Mouse (Mus musculus): ENCODE measurements around the gene Fbxo21. TPM values are rescaled to one million over a fixed set of nuclear protein-coding genes. Genes with fewer than 3 reads are reported as not detected.
A peak's percentile ranks its signal among the peaks of the same experiment; 100 is the strongest.

Fbxo21 gene
- polyA plus RNA-seq, 1 experiment from 2014 or later, result 67.3 TPM

GRCm38 (mm10) chr5:117997434-117997970 is 21.0 kb downstream of the Fbxo21 start:
- WGBS, result 30% methylated on average over 10 of the region's 10 CpGs
- Histone ChIP-seq H3K27me3 (replicated peaks) (no peaks in the 10 kb centered on the region), H3K36me3 (peaks cover 93% of the 10 kb centered on the region), H3K4me2 (no peak overlapping the region), H3K9me3 (replicated peaks) (no peaks in the 10 kb centered on the region), H3K4me1 (replicated peaks) (peaks cover 19% of the 10 kb centered on the region), H3K27ac (ENCODE audit: poor library complexity, severe bottlenecking) (no peak overlapping the region), H3K9ac (no peak overlapping the region; the same call in 1 of the 2 replicates), H3K4me3 (no peak overlapping the region)
- peak; percentile 66 for ATAC-seq (ENCODE audit: insufficient number of reproducible peaks, low FRiP score)

DNA sequence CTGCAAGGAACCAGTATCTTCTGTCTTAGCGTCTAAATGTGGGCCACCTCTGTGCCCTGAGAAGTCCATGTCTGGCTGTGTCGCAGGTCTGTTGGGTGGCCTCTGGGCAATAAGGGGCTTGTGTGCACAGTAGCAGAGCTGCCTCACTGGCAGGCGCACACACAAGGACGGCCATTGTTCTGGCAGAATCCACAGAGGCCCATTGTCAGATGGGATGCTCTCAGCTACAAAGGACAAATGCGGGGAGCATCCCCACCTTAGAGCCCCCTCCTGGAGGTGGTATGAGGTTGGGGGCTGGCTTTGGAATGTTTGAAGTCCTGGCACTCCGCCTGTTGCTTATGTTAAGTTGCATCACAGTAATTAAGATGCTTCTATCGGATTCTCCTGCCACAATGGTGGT is 22.5 kb downstream of the Fbxo21 start:
- WGBS, result 89% methylated on average over 7 of the region's 7 CpGs
- Histone ChIP-seq H3K4me3 (no peak overlapping the region), H3K36me3 (peaks cover 95% of the 10 kb centered on the region), H3K27me3 (replicated peaks) (no peaks in the 10 kb centered on the region), H3K4me2 (no peak overlapping the region), H3K9ac (no peak overlapping the region), H3K9me3 (replicated peaks) (no peaks in the 10 kb centered on the region), H3K27ac (ENCODE audit: poor library complexity, severe bottlenecking) (no peak overlapping the region), H3K4me1 (replicated peaks) (peaks cover 19% of the 10 kb centered on the region)
- ATAC-seq (ENCODE audit: insufficient number of reproducible peaks, low FRiP score), result no peak

- H3K36me3 ChIP-seq, result peaks cover 92% of the 10 kb centered on the region
- no peak overlapping the region for H3K27ac ChIP-seq (ENCODE audit: poor library complexity, severe bottlenecking)
- peaks cover 19% of the 10 kb centered on the region for H3K4me1 ChIP-seq (replicated peaks)
- H3K27me3 ChIP-seq (replicated peaks), result no peaks in the 10 kb centered on the region
- H3K9ac ChIP-seq, result no peak overlapping the region
- no peak overlapping the region for H3K4me3 ChIP-seq
- no peak for ATAC-seq (ENCODE audit: insufficient number of reproducible peaks, low FRiP score)
- 79% methylated on average over 11 of the region's 11 CpGs for WGBS
- H3K4me2 ChIP-seq, result no peak overlapping the region
- no peaks in the 10 kb centered on the region for H3K9me3 ChIP-seq (replicated peaks)
Measured at GRCm38 (mm10) chr5:117999584-117999983, 23.1 kb downstream of the Fbxo21 start.

DNA sequence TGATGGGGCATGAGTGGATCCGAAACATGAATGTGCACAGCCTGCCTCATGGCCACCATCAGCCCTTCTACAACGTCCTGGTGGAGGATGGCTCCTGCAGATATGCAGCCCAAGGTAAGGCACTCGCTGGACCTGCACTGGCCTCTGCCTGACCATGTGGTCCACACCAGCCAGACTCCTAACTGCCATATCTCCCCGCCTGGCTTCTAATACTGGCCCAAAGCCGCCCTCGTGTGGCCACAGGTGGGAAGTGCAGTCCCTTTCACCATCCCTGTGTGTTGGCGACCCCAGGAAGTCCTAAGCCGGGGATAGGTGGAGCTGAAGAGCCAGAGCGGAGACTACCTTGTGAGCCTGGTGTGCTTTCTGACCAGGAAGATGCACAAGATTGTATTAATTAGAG is 25.5 kb downstream of the Fbxo21 start:
- ATAC-seq (ENCODE audit: insufficient number of reproducible peaks, low FRiP score), result no peak
- H3K36me3 ChIP-seq, result peaks cover 91% of the 10 kb centered on the region
- 38% methylated on average over 9 of the region's 9 CpGs for WGBS

GRCm38 (mm10) chr5:118004619-118005018 is 28.1 kb downstream of the Fbxo21 start:
- no peaks in the 10 kb centered on the region for H3K27me3 ChIP-seq (replicated peaks)
- WGBS, result 75% methylated on average over 8 of the region's 8 CpGs
- no peak for ATAC-seq (ENCODE audit: insufficient number of reproducible peaks, low FRiP score)
- no peak overlapping the region for H3K4me3 ChIP-seq
- H3K4me1 ChIP-seq (replicated peaks), result 0 out of 2 replicates have a peak, but pooled peaks cover 6% of the 10 kb centered on the region
- H3K9ac ChIP-seq, result no peak overlapping the region
- H3K4me2 ChIP-seq, result no peak overlapping the region
- H3K9me3 ChIP-seq (replicated peaks), result no peaks in the 10 kb centered on the region
- H3K36me3 ChIP-seq, result peaks cover 91% of the 10 kb centered on the region
- no peak overlapping the region for H3K27ac ChIP-seq (ENCODE audit: poor library complexity, severe bottlenecking)

More for the DNA sequence above, 25.5 kb downstream of the Fbxo21 start:
- Histone ChIP-seq H3K4me1 (replicated peaks) (peaks cover 21% of the 10 kb centered on the region), H3K9ac (no peak overlapping the region), H3K4me3 (no peak overlapping the region), H3K27me3 (replicated peaks) (no peaks in the 10 kb centered on the region), H3K9me3 (replicated peaks) (no peaks in the 10 kb centered on the region), H3K27ac (ENCODE audit: poor library complexity, severe bottlenecking) (no peak overlapping the region), H3K4me2 (no peak overlapping the region)

GRCm38 (mm10) chr5:118005728-118006127 is 29.2 kb downstream of the Fbxo21 start:
- Histone ChIP-seq H3K4me1 (replicated peaks) (0 out of 2 replicates have a peak, but pooled peaks cover 6% of the 10 kb centered on the region), H3K4me2 (no peak overlapping the region), H3K9me3 (replicated peaks) (no peaks in the 10 kb centered on the region), H3K4me3 (no peak overlapping the region), H3K9ac (no peak overlapping the region), H3K27ac (ENCODE audit: poor library complexity, severe bottlenecking) (no peak overlapping the region), H3K36me3 (peaks cover 89% of the 10 kb centered on the region), H3K27me3 (replicated peaks) (no peaks in the 10 kb centered on the region)
- 94% methylated on average over 1 of the region's 1 CpGs for WGBS
- no peak for ATAC-seq (ENCODE audit: insufficient number of reproducible peaks, low FRiP score)

DNA sequence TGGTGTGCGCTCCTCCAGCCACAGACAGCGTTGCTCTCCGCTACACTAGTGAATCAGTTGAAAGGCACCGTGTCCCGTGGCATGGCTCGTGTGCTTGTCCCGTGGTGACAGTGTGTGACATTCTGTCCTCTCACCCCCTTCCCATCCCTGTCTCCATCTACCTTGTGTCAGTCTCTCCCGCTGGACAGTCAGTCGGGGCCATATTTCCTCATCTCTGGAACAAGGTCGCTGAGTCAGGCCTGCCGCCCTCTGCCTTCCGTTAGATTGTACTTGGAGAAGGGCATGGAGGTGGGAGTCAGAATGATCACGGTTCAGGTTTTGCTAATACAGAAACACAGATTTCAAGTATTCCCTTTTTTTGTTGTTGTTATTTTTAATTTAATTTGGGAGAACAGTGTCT is 31.8 kb downstream of the Fbxo21 start:
- Histone ChIP-seq H3K4me1 (replicated peaks) (0 out of 2 replicates have a peak, but pooled peaks cover 10% of the 10 kb centered on the region), H3K4me2 (no peak overlapping the region), H3K27me3 (replicated peaks) (no peaks in the 10 kb centered on the region), H3K9ac (no peak overlapping the region), H3K36me3 (peaks cover 66% of the 10 kb centered on the region), H3K9me3 (replicated peaks) (no peaks in the 10 kb centered on the region), H3K4me3 (no peak overlapping the region), H3K27ac (ENCODE audit: poor library complexity, severe bottlenecking) (no peak overlapping the region)
- ATAC-seq (ENCODE audit: insufficient number of reproducible peaks, low FRiP score), result no peak
- WGBS, result 85% methylated on average over 13 of the region's 13 CpGs

GRCm38 (mm10) chr5:118010872-118011271 is 34.3 kb downstream of the Fbxo21 start:
- H3K36me3 ChIP-seq, result peaks cover 47% of the 10 kb centered on the region
- no peak overlapping the region for H3K27ac ChIP-seq (ENCODE audit: poor library complexity, severe bottlenecking)
- H3K9ac ChIP-seq, result no peak overlapping the region
- 0 out of 2 replicates have a peak, but pooled peaks cover 6% of the 10 kb centered on the region for H3K27me3 ChIP-seq (replicated peaks)
- no peak overlapping the region for H3K4me3 ChIP-seq
- ATAC-seq (ENCODE audit: insufficient number of reproducible peaks, low FRiP score), result no peak
- H3K9me3 ChIP-seq (replicated peaks), result no peaks in the 10 kb centered on the region
- H3K4me1 ChIP-seq (replicated peaks), result peaks cover 17% of the 10 kb centered on the region
- H3K4me2 ChIP-seq, result no peak overlapping the region
- 85% methylated on average over 7 of the region's 7 CpGs for WGBS

DNA sequence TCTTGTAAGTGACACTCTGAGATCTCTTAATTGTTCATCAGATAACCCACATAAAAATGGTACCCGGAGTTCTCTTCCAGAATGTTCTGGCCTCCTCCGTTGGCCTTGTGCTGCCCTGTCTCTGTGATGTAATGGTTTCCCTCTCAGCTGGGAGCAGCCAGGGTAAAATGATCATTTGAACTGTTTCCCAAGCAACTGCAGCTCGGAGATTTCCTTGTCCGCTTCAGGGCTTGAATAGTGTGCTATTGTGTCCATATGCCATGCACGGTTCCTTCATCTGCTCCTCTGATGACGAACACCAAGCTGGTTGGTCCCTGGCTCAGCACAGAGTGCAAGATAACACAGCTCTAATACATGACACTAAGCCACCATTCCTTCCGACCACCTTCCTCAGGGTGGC is 35.3 kb downstream of the Fbxo21 start:
- Histone ChIP-seq H3K27ac (ENCODE audit: poor library complexity, severe bottlenecking) (no peak overlapping the region), H3K36me3 (peaks cover 38% of the 10 kb centered on the region), H3K27me3 (replicated peaks) (0 out of 2 replicates have a peak, but pooled peaks cover 6% of the 10 kb centered on the region), H3K9ac (no peak overlapping the region), H3K4me2 (no peak overlapping the region), H3K4me3 (no peak overlapping the region), H3K9me3 (replicated peaks) (no peaks in the 10 kb centered on the region), H3K4me1 (replicated peaks) (peaks cover 14% of the 10 kb centered on the region)
- 54% methylated on average over 7 of the region's 7 CpGs for WGBS
- no peak for ATAC-seq (ENCODE audit: insufficient number of reproducible peaks, low FRiP score)

- no peak for ATAC-seq (ENCODE audit: insufficient number of reproducible peaks, low FRiP score)
- no peaks in the 10 kb centered on the region for H3K9me3 ChIP-seq (replicated peaks)
- H3K9ac ChIP-seq, result no peak overlapping the region
Measured at GRCm38 (mm10) chr5:118015028-118015427, 38.5 kb downstream of the Fbxo21 start.

DNA sequence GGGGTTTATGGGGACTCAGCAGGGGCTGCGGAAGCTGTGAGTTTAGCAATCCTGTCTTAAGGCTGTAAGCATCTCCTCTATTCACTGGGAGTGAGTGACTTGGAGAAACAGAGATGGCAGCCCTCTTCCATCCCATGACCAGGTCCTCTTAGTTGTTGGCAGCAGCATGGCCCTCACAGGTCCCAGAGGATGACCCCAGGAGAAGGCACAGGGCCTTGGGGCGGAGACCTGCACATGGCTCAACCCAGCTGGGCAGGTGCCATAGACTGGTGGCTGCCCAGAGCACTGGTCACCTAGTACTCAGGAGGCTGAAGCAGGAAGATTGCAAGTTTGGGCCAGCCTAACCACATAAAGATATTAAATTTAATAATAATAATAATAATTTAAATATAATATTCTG is 39.1 kb downstream of the Fbxo21 start:
- H3K36me3 ChIP-seq, result peaks cover 4% of the 10 kb centered on the region
- H3K9me3 ChIP-seq (replicated peaks), result no peaks in the 10 kb centered on the region
- WGBS, result 81% methylated on average over 2 of the region's 2 CpGs
- H3K4me1 ChIP-seq (replicated peaks), result peaks cover 11% of the 10 kb centered on the region
- no peak for ATAC-seq (ENCODE audit: insufficient number of reproducible peaks, low FRiP score)
- peaks cover 35% of the 10 kb centered on the region for H3K27me3 ChIP-seq (replicated peaks)
- H3K9ac ChIP-seq, result no peak overlapping the region
- no peak overlapping the region for H3K27ac ChIP-seq (ENCODE audit: poor library complexity, severe bottlenecking)
- no peak overlapping the region for H3K4me3 ChIP-seq
- no peak overlapping the region for H3K4me2 ChIP-seq

More at GRCm38 (mm10) chr5:118015028-118015427, 38.5 kb downstream of the Fbxo21 start:
- peaks cover 29% of the 10 kb centered on the region for H3K27me3 ChIP-seq (replicated peaks)
- peaks cover 11% of the 10 kb centered on the region for H3K4me1 ChIP-seq (replicated peaks)
- peaks cover 10% of the 10 kb centered on the region for H3K36me3 ChIP-seq
- H3K4me2 ChIP-seq, result no peak overlapping the region
- H3K4me3 ChIP-seq, result no peak overlapping the region
- no peak overlapping the region for H3K27ac ChIP-seq (ENCODE audit: poor library complexity, severe bottlenecking)
- WGBS, result 28% methylated on average over 12 of the region's 12 CpGs

DNA sequence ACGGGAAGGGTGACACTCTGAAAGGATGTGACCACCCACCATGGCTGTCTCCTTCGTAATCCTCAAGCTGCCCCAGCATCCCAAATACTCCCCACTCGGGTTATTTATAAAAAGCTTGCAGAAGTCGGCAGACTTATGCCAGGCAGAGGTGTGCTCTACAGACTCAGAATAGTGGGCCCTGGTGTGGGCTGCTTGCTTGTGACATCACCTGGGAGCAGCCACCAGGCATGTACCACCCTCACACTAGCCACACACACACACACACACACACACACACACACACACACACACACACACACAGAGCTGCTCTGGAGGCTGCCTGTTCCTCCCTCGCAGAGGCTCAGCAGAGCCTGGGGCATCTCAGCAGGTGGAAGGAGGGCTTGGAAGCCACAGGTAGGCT is 41.0 kb downstream of the Fbxo21 start:
- Histone ChIP-seq H3K4me2 (no peak overlapping the region), H3K4me1 (replicated peaks) (peaks cover 7% of the 10 kb centered on the region), H3K27ac (ENCODE audit: poor library complexity, severe bottlenecking) (no peak overlapping the region), H3K9me3 (replicated peaks) (no peaks in the 10 kb centered on the region), H3K27me3 (replicated peaks) (peaks cover 35% of the 10 kb centered on the region), H3K36me3 (no peaks in the 10 kb centered on the region), H3K4me3 (no peak overlapping the region), H3K9ac (no peak overlapping the region)
- no peak for ATAC-seq (ENCODE audit: insufficient number of reproducible peaks, low FRiP score)
- WGBS, result 57% methylated on average over 5 of the region's 5 CpGs
